Mouse (Mus musculus) liver, adult (tissue): ENCODE data around the gene Gan.

ENCODE experiments used
- GATA4 ChIP-seq: IDR thresholded peaks from 2 replicates; pipeline ENCODE4 v1.6.1; 2014; ENCODE audit warnings: mild to moderate bottlenecking, low read length; ENCODE audit not compliant: insufficient replicate concordance

Gan gene

GRCm38 (mm10) chr8:117158135-117158761 is at the start of gene Gan:
Gene Gan, plus strand, starts transcription at chr8:117158135.
- no peak for TF ChIP-seq GATA4

DNA sequence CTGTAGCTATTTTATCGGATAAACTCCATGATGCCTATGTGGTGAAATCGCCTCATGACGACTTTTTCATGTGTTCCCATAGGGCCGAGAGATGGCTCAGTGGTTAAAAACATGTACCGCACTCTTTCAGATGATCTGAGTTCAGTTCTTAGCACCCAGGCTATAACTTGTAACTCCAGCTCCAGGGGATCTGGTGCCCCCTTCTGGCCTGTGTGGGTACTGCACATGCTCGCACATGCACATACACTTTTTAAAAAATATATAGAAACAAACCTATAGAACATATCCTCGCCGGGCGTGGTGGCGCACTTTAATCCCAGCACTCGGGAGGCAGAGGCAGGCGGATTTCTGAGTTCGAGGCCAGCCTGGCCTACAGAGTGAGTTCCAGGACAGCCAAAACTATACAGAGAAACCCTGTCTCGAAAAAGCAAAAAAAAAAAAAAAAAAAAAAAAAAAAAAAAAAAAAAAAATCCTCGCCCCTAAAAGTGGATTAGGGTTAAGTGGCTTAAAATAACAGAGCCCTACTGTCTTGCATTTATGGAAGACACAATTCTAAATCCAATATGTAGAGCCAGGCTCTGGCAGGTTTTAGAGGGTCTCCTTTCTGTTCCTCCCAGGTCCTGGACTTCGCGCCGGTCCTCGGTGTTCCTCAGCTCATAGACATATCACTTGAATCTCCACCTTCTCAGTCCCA is 48.8 kb upstream of the Gan start:
- no peak for TF ChIP-seq GATA4

GRCm38 (mm10) chr8:117109801-117110390 is 48.0 kb upstream of the Gan start:
- no peak for TF ChIP-seq GATA4

GRCm38 (mm10) chr8:117111641-117112040 is 46.3 kb upstream of the Gan start:
- TF ChIP-seq GATA4 = no peak

- no peak for TF ChIP-seq GATA4
Observed at GRCm38 (mm10) chr8:117112261-117112660, 45.7 kb upstream of the Gan start.

DNA sequence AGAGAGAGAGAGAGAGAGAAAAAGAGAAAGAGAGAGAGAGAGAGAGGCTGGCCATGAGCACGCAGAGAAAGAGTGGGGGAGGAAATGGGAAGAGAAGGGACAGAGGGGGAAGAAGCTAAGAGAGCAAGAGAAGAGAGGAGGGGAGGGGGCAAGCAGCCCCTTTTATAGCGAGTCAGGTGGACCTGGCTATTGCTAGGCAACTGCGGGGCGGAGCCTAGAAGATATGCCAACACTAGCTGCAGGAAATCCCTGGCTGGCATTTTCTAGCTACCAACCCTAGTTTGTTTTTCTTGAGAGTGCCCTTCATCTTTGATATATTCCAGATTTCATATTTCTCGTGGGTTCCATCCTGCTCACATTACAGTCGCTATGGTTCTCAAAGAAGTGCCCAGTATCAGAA is 42.8 kb upstream of the Gan start:
- no peak for TF ChIP-seq GATA4

GRCm38 (mm10) chr8:117115676-117116446 is 42.1 kb upstream of the Gan start:
- TF ChIP-seq GATA4 = no peak

DNA sequence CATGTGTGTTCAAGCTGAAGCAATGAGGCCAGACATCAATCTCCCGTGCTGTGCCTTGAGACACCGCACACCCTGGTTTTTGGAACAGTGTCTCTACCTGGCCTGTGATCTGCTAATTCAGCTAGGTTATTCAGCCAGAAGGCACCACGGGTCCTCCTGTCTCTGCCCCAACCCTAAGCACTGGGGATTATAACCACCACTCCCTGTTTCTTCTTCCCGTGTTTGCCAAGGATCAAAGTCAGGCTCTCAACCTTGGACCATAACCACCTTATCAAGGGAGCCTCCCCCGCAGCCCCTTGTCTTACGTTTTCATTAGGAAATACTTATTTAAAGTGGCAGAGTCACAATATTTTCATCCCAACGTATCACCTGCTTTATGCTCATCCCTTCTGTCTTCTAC is 41.4 kb upstream of the Gan start:
- no peak for TF ChIP-seq GATA4

DNA sequence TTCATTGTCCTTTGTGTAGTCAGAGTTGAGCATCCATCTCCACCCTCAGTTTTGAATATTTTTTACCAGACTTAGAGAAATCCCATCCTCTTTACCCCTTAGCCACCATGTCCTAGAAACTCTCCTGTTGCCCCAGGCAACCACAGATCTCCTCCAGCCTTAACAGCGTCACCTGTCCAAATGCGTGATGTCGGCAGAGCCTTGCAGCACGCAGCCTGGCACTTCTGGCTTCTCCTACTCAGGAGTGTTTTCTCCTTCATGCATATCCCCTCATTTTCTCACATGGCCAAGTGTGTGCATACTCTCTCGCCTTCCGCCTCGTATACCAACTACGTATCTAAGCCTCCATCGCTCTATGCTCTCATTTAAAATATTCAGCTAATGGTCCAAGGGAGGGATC is 39.5 kb upstream of the Gan start:
- no peak for TF ChIP-seq GATA4

DNA sequence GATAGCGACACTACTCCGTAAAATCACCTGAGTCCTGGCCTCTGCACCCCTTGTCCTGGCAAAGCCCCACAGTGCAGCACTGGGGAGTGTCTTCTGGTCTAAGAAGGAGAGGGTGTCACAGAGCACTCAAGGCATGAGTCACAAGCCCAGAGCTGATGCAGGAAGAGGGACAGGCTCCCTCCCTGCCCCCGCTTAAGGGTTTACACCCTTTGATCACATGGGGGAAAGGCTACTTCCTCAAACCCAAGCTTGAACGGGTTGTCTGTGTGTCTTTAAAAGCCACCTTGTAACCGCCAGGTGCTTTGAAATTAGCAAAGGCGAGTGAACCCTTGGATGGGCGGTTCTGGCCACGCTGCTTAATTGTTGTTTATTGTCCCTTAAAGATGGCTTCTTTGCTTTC is 36.7 kb upstream of the Gan start:
- no peak for TF ChIP-seq GATA4

GRCm38 (mm10) chr8:117123850-117124633 is 33.9 kb upstream of the Gan start:
- no peak for TF ChIP-seq GATA4

DNA sequence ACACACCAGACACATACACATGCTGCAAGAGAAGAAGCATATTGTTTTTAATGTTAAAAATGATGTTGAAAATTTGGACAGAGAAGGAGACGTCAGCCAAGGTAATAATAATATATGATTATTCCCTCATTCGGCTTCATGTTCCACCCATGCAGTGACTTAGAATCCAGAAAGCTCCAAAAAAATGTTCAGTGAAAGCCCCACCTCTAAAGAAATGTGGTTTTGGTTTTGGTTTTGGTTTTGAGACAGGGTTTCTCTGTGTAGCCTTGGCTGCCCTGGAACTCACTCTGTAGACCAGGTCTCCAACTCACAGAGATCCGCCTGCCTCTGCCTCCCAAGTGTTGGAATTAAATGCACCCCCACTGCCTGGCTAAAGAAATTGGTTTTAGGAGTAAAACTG is 32.1 kb upstream of the Gan start:
- TF ChIP-seq GATA4 = no peak

DNA sequence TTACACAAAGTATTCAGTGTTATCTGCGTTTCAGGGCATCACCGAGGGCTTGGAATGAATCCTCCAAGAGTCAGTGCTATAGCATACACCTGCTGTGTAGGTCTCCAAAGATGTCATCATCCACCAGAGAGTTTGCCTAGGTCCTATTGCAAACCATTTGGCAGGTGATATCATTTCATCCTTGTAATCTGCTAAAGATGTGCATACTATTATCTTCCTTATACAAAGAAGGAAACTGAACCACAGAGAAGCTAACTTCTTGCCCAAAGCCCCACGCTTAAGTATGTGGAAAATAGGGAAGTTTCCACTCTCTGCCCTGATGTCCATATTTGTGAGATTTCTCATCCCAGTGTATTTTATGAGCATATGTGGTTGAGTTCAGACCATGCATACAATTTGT is 31.5 kb upstream of the Gan start:
- TF ChIP-seq GATA4 = no peak

GRCm38 (mm10) chr8:117127063-117127462 is 30.9 kb upstream of the Gan start:
- no peak for TF ChIP-seq GATA4

GRCm38 (mm10) chr8:117133702-117134101 is 24.2 kb upstream of the Gan start:
- no peak for TF ChIP-seq GATA4
